Mouse (Mus musculus) forebrain, embryonic 15.5 days (tissue): Measurements from ENCODE around the gene Meltf. TPM values are rescaled to one million over a fixed set of nuclear protein-coding genes. Genes with fewer than 3 reads are reported as not detected.
A peak's percentile ranks its signal among the peaks of the same experiment; 100 is the strongest.

Source experiments
- ATAC-seq: fragments of 200-750 bp; cut with Nextera tagmentation; replicated peaks from 2 replicates; pipeline ENCODE4 v1.8.0; 2017; ENCODE audit warnings: mild to moderate bottlenecking, moderate TSS enrichment, moderate library complexity
- H3K27ac ChIP-seq: fragments of 300-500 bp; sonication (generic); replicated peaks from 2 replicates; pipeline ENCODE4 v1.5.1; 2015; ENCODE audit warnings: mild to moderate bottlenecking, inconsistent platforms
- H3K27me3 ChIP-seq: fragments of 300-500 bp; sonication (generic); 2 replicates; pipeline ENCODE4 v1.6.1; 2015; ENCODE audit warnings: inconsistent platforms
- H3K36me3 ChIP-seq: fragments of 300-500 bp; sonication (generic); 2 replicates; pipeline ENCODE4 v1.6.1; 2015; ENCODE audit warnings: mild to moderate bottlenecking, inconsistent platforms
- H3K4me1 ChIP-seq: fragments of 300-500 bp; sonication (generic); 2 replicates; pipeline ENCODE4 v1.6.1; 2015; ENCODE audit warnings: inconsistent platforms
- H3K4me2 ChIP-seq: fragments of 300-500 bp; sonication (generic); replicated peaks from 2 replicates; pipeline ENCODE4 v1.6.1; 2015; ENCODE audit warnings: mild to moderate bottlenecking, inconsistent platforms
- H3K4me3 ChIP-seq: fragments of 300-500 bp; sonication (generic); 2 replicates; pipeline ENCODE4 v1.5.1; 2015; ENCODE audit warnings: mild to moderate bottlenecking, inconsistent platforms
- H3K9ac ChIP-seq: fragments of 300-500 bp; sonication (generic); replicated peaks from 2 replicates; pipeline ENCODE4 v1.6.1; 2015; ENCODE audit warnings: mild to moderate bottlenecking, inconsistent platforms
- H3K9me3 ChIP-seq: fragments of 300-500 bp; sonication (generic); 2 replicates; pipeline ENCODE4 v1.6.1; 2016; ENCODE audit warnings: inconsistent platforms
- WGBS: fragments of 180-500 bp; shearing (Covaris S2); methylation state at CpG from one replicate; pipeline ENCODE4 v1.1.7; 2015; ENCODE audit warnings: mixed read lengths; 5-methylcytosine and 5-hydroxymethylcytosine counted together
- polyA plus RNA-seq: library from polyadenylated mRNA; unstranded; fragments of >200 nt; fragmentation: Nextera tagmentation; extraction: Ambion mirVana; gene quantifications from 2 replicates; pipeline ENCODE4 v1.2.1, GENCODE M21; 2015

Meltf gene
- polyA plus RNA-seq: 0.09 and 0.13 TPM in 2 replicates

DNA sequence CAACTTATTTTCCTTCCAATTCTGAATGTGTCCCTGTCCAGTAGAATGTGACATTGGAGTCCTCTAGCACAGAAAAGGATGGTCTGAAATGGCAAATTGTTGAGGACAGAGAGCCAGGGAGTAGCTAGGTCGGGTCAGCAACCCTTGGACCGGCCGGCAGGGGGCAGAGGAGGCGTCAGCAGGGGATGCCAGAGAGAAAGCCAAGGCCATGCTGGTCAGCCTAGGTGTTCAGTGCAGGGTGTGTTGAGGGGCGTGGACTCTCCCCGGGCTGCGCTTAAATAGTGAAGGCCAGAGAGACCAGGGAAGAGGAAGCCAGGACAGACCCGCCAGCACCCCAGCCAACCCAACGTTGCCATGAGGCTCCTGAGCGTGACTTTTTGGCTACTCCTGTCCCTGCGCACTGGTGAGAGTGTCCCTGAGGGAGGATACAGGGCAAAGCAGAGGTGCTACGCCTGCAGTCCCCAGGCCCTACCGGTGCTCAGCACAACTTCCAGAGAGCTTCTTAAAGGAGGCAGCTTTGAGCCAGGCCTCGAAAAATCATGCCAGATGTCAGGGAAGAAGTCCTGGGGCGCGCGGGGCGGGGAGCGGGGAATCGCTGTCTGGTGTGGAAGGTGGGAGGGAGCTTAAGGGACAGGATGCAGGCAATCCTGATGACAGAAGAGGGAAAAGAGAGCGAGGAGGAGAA lies at the start of gene Meltf:
TSS of gene Meltf (plus strand) at position 238 of the 685 bp plus-strand sequence.
- WGBS: 39% methylated on average over 21 of the region's 21 CpGs
- H3K9ac ChIP-seq: no peak within 1 kb of the TSS
- H3K4me1 ChIP-seq: peaks cover 10% of the 10 kb centered on the region
- no peak for ATAC-seq
- no peak within 1 kb of the TSS for H3K27ac ChIP-seq
- H3K9me3 ChIP-seq: no peaks in the 10 kb centered on the region
- peaks cover 8% of the 10 kb centered on the region for H3K36me3 ChIP-seq
- no peak within 1 kb of the TSS for H3K4me3 ChIP-seq
- no peak within 1 kb of the TSS for H3K4me2 ChIP-seq
- H3K27me3 ChIP-seq: no peaks in the 10 kb centered on the region

- no peaks in the 10 kb centered on the region for H3K36me3 ChIP-seq
- no peak overlapping the region for H3K4me3 ChIP-seq
- no peak for ATAC-seq
- WGBS: 83% methylated on average over 4 of the region's 4 CpGs
- no peaks in the 10 kb centered on the region for H3K9me3 ChIP-seq
- no peak overlapping the region for H3K27ac ChIP-seq
- H3K4me1 ChIP-seq: 0 out of 2 replicates have a peak, but pooled peaks cover 2% of the 10 kb centered on the region
- no peak overlapping the region for H3K4me2 ChIP-seq
- H3K27me3 ChIP-seq: no peaks in the 10 kb centered on the region
- no peak overlapping the region for H3K9ac ChIP-seq
Observed at GRCm38 (mm10) chr16:31830726-31831125, 47.9 kb upstream of the Meltf start.

DNA sequence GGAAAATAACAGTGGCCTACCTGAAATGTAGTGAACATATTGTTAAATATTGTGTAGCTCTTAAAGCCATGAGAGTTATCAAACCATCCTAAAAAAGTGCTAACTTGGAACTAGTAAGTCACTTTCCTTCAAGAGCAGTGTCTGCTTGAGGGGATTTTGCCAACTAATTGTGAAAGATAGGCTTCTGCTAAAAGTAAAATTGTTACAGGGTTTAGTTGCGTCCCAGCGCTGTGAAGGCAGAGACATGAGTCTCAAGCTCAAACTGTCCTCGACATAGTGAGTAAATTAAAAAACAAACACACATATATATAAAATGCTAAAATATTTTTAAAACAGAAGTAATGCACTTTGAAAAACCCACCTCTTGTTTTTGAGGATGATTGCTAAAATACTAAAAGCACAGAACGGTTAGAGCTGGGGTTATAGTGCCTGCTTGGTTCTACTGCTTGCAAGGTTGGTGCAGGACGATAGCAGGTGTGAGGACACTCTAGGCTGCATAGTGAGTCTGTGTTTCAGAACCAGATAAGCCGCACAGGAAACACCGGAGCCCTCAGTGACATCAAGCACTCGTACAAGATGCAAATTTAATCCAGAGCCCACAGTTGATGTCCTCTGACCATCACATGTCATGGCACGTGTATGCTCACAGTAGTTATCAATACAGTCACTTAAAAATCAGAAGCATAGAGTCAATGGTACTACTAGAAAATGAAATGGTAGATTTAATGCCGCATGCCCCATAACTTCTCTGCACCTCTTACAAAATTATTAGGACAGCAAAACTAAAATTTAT lies 45.8 kb upstream of the Meltf start:
- no peak overlapping the region for H3K4me3 ChIP-seq
- no peaks in the 10 kb centered on the region for H3K9me3 ChIP-seq
- peaks cover 5% of the 10 kb centered on the region; the same call in 1 of the 2 replicates for H3K36me3 ChIP-seq
- no peaks in the 10 kb centered on the region for H3K27me3 ChIP-seq
- H3K4me1 ChIP-seq: 0 out of 2 replicates have a peak, but pooled peaks cover 2% of the 10 kb centered on the region
- no peak overlapping the region for H3K9ac ChIP-seq
- no peak overlapping the region for H3K27ac ChIP-seq
- ATAC-seq: no peak
- WGBS: 95% methylated on average over 10 of the region's 10 CpGs
- H3K4me2 ChIP-seq: no peak overlapping the region

DNA sequence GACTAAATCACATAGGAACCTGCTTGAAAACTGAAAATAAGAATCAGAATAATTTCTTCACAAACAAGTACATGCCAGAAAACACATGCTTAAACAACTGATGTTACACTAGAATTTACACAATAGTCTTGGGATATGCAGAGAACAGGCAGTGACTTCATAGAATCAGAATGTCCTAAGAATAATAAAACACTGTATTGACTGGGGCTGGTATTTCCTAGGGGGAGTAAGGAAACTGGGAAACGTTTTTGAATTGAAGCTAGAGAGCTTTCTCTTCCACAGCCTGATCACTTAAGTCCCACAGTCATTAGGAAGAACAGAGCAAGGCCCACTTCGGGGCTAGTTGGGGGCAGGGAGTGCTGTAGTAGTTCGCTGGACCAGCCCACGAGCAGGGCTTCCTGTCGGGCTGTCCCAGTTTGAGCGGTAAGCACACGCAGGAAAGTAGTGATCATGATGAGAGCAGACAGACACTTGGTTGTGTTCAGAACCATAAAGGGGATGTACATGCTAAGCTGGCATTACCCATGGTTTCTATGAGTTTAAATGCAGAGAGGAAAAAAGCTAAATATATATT lies 44.5 kb upstream of the Meltf start:
- Histone ChIP-seq H3K4me3 (no peak overlapping the region), H3K4me2 (no peak overlapping the region), H3K27me3 (no peaks in the 10 kb centered on the region), H3K36me3 (peaks cover 14% of the 10 kb centered on the region), H3K9ac (no peak overlapping the region), H3K4me1 (0 out of 2 replicates have a peak, but pooled peaks cover 2% of the 10 kb centered on the region), H3K27ac (0 out of 2 replicates have a peak overlapping the region, but pooled peaks have one; percentile 14), H3K9me3 (no peaks in the 10 kb centered on the region)
- 54% methylated on average over 7 of the region's 7 CpGs for WGBS
- ATAC-seq: no peak

GRCm38 (mm10) chr16:31834662-31835318 lies 43.8 kb upstream of the Meltf start:
- 48% methylated on average over 2 of the region's 2 CpGs for WGBS
- H3K4me2 ChIP-seq: no peak overlapping the region

GRCm38 (mm10) chr16:31837362-31837761 lies 41.2 kb upstream of the Meltf start:
- no peaks in the 10 kb centered on the region for H3K9me3 ChIP-seq
- no peak overlapping the region for H3K4me3 ChIP-seq
- no peak overlapping the region for H3K4me2 ChIP-seq
- WGBS: 81% methylated on average over 3 of the region's 3 CpGs
- no peak overlapping the region for H3K9ac ChIP-seq
- 0 out of 2 replicates have a peak, but pooled peaks cover 2% of the 10 kb centered on the region for H3K4me1 ChIP-seq
- H3K27me3 ChIP-seq: no peaks in the 10 kb centered on the region
- peaks cover 14% of the 10 kb centered on the region for H3K36me3 ChIP-seq
- no peak for ATAC-seq
- no peak overlapping the region for H3K27ac ChIP-seq

More at GRCm38 (mm10) chr16:31834662-31835318, 43.8 kb upstream of the Meltf start:
- Histone ChIP-seq H3K27me3 (no peaks in the 10 kb centered on the region), H3K27ac (no peak overlapping the region), H3K9me3 (no peaks in the 10 kb centered on the region), H3K4me1 (0 out of 2 replicates have a peak, but pooled peaks cover 2% of the 10 kb centered on the region), H3K4me3 (no peak overlapping the region), H3K36me3 (peaks cover 14% of the 10 kb centered on the region), H3K9ac (no peak overlapping the region)
- ATAC-seq: no peak

- Histone ChIP-seq H3K4me2 (no peak overlapping the region), H3K36me3 (0 out of 2 replicates have a peak, but pooled peaks cover 3% of the 10 kb centered on the region), H3K4me3 (no peak overlapping the region), H3K9ac (no peak overlapping the region), H3K27me3 (no peaks in the 10 kb centered on the region), H3K4me1 (no peaks in the 10 kb centered on the region), H3K9me3 (no peaks in the 10 kb centered on the region), H3K27ac (no peak overlapping the region)
- ATAC-seq: no peak
- 93% methylated on average over 3 of the region's 3 CpGs for WGBS
Observed at GRCm38 (mm10) chr16:31844246-31844645, 34.4 kb upstream of the Meltf start.

GRCm38 (mm10) chr16:31846763-31847162 lies 31.8 kb upstream of the Meltf start:
- Histone ChIP-seq H3K27me3 (no peaks in the 10 kb centered on the region), H3K27ac (no peak overlapping the region), H3K9me3 (no peaks in the 10 kb centered on the region), H3K4me3 (no peak overlapping the region), H3K9ac (no peak overlapping the region), H3K4me2 (no peak overlapping the region), H3K36me3 (0 out of 2 replicates have a peak, but pooled peaks cover 3% of the 10 kb centered on the region), H3K4me1 (no peaks in the 10 kb centered on the region)
- WGBS: 61% methylated on average over 10 of the region's 10 CpGs
- ATAC-seq: no peak

GRCm38 (mm10) chr16:31863920-31864319 lies 14.7 kb upstream of the Meltf start:
- Histone ChIP-seq H3K4me3 (no peak overlapping the region), H3K27me3 (no peaks in the 10 kb centered on the region), H3K4me2 (no peak overlapping the region), H3K36me3 (peaks cover 36% of the 10 kb centered on the region), H3K27ac (no peak overlapping the region), H3K4me1 (no peaks in the 10 kb centered on the region), H3K9me3 (no peaks in the 10 kb centered on the region), H3K9ac (no peak overlapping the region)
- 91% methylated on average over 5 of the region's 5 CpGs for WGBS
- ATAC-seq: no peak

GRCm38 (mm10) chr16:31865242-31865641 lies 13.4 kb upstream of the Meltf start:
- 43% methylated on average over 3 of the region's 3 CpGs for WGBS
- no peak overlapping the region for H3K4me3 ChIP-seq
- H3K27me3 ChIP-seq: no peaks in the 10 kb centered on the region
- no peak overlapping the region for H3K4me2 ChIP-seq
- no peak for ATAC-seq
- no peaks in the 10 kb centered on the region for H3K9me3 ChIP-seq
- peaks cover 29% of the 10 kb centered on the region for H3K36me3 ChIP-seq
- H3K27ac ChIP-seq: no peak overlapping the region
- H3K9ac ChIP-seq: no peak overlapping the region
- H3K4me1 ChIP-seq: no peaks in the 10 kb centered on the region

- H3K4me3 ChIP-seq: no peak overlapping the region
- peaks cover 23% of the 10 kb centered on the region for H3K36me3 ChIP-seq
- H3K9ac ChIP-seq: no peak overlapping the region
- H3K4me1 ChIP-seq: no peaks in the 10 kb centered on the region
- ATAC-seq: no peak
- H3K27me3 ChIP-seq: no peaks in the 10 kb centered on the region
- H3K4me2 ChIP-seq: no peak overlapping the region
- no peak overlapping the region for H3K27ac ChIP-seq
- H3K9me3 ChIP-seq: no peaks in the 10 kb centered on the region
- 88% methylated on average over 3 of the region's 3 CpGs for WGBS
Observed at GRCm38 (mm10) chr16:31866911-31867310, 11.7 kb upstream of the Meltf start.
